Mouse (Mus musculus) erythroblast, adult 5-6 weeks (primary cell): ENCODE data around the gene Olfr718-ps1. TPM values are rescaled to one million over a fixed set of nuclear protein-coding genes. Genes with fewer than 3 reads are reported as not detected.
A peak's percentile ranks its signal among the peaks of the same experiment; 100 is the strongest.
"Not testable (repeated sequence)": the region's sequence is repeated elsewhere in the genome, so short reads cannot be mapped to it uniquely, and the experiment has no call there.

Experiments used
- ATAC-seq: replicated peaks from 2 replicates; pipeline ENCODE4 v1.8.0; 2016; ENCODE audit warnings: moderate number of reproducible peaks, mild to moderate bottlenecking, moderate TSS enrichment, inconsistent platforms; ENCODE audit not compliant: poor library complexity, low FRiP score, severe bottlenecking
- total RNA-seq, 2 experiments: library from RNA; stranded (forward) in 1 of 2; stranded (reverse) in 1 of 2; fragments of 150-400 nt in 1 of 2; fragments of 200-764, 138-1000 nt in 1 of 2; gene quantifications; 2 replicates each; pipeline versions ENCODE4 v1.2.3 to v1.2.4; 2015 to 2017; ENCODE audit warnings: low replicate concordance in 2 of 2

Olfr718-ps1 gene
- total RNA-seq (2015; ENCODE audit: low replicate concordance) (not detected in 2 replicates), total RNA-seq (2017; ENCODE audit: low replicate concordance) (not detected in 2 replicates)

GRCm38 (mm10) chr5:143147481-143147880, at the start of gene Olfr718-ps1:
Gene Olfr718-ps1 (minus strand): TSS chr5:143147581.
- ATAC-seq, result no peak

GRCm38 (mm10) chr5:143196506-143196905, 49.1 kb upstream of the Olfr718-ps1 start:
- no peak for ATAC-seq

GRCm38 (mm10) chr5:143195166-143195565, 47.8 kb upstream of the Olfr718-ps1 start:
- ATAC-seq, result peak; percentile 55; the same call in 1 of the 2 replicates

- ATAC-seq, result not testable (repeated sequence)
These were observed 47.4 kb upstream of the Olfr718-ps1 start for GRCm38 (mm10) chr5:143194747-143195146.

- ATAC-seq, result no peak
These were observed 45.4 kb upstream of the Olfr718-ps1 start for GRCm38 (mm10) chr5:143192806-143193205.

- ATAC-seq, result not testable (repeated sequence)
These were observed 40.6 kb upstream of the Olfr718-ps1 start for GRCm38 (mm10) chr5:143188014-143188413.

- peak; percentile 33; the same call in 1 of the 2 replicates for ATAC-seq
These were observed 33.1 kb upstream of the Olfr718-ps1 start, which contains the start of the genes Rbak and Spdye4b for GRCm38 (mm10) chr5:143180255-143181076. Gene Rbak (minus strand): TSS chr5:143180775. Gene Spdye4b (plus strand): TSS chr5:143181017.

GRCm38 (mm10) chr5:143179179-143179578, 31.8 kb upstream of the Olfr718-ps1 start:
- no peak for ATAC-seq

- ATAC-seq, result no peak
These were observed 30.3 kb upstream of the Olfr718-ps1 start for GRCm38 (mm10) chr5:143177541-143178200.

GRCm38 (mm10) chr5:143175970-143176369, 28.6 kb upstream of the Olfr718-ps1 start:
- no peak for ATAC-seq

GRCm38 (mm10) chr5:143165508-143166070, 18.2 kb upstream of the Olfr718-ps1 start:
- peak; percentile 60; the same call in 1 of the 2 replicates for ATAC-seq

- ATAC-seq, result no peak
These were observed 8.2 kb upstream of the Olfr718-ps1 start for GRCm38 (mm10) chr5:143155534-143155933.

GRCm38 (mm10) chr5:143153756-143154155, 6.4 kb upstream of the Olfr718-ps1 start:
- ATAC-seq, result no peak

GRCm38 (mm10) chr5:143150044-143150443, 2.7 kb upstream of the Olfr718-ps1 start:
- ATAC-seq, result no peak

GRCm38 (mm10) chr5:143149536-143149935, 2.2 kb upstream of the Olfr718-ps1 start:
- ATAC-seq, result no peak

- ATAC-seq, result no peak
These were observed 1.3 kb upstream of the Olfr718-ps1 start for GRCm38 (mm10) chr5:143148661-143149060.

- no peak for ATAC-seq
These were observed 9.8 kb downstream of the Olfr718-ps1 start for GRCm38 (mm10) chr5:143137580-143137979.

- ATAC-seq, result peak; percentile 82
These were observed 12.3 kb downstream of the Olfr718-ps1 start for GRCm38 (mm10) chr5:143135042-143135441.

GRCm38 (mm10) chr5:143134216-143135010, 13.0 kb downstream of the Olfr718-ps1 start:
- not testable (repeated sequence) for ATAC-seq
